Mouse (Mus musculus) myocyte (in vitro differentiated cells): ENCODE measurements around the gene Zmym3.

Experiments used
- POLR2A ChIP-seq: IDR thresholded peaks from one replicate; pipeline ENCODE4 v1.6.1; 2011; ENCODE audit warnings: low read depth, mild to moderate bottlenecking, control low read depth, moderate library complexity; ENCODE audit not compliant: insufficient read length
- TCF3 ChIP-seq: IDR thresholded peaks from one replicate; pipeline ENCODE4 v1.6.1; 2011; ENCODE audit warnings: low read depth, control low read depth; ENCODE audit not compliant: insufficient read length

DNA sequence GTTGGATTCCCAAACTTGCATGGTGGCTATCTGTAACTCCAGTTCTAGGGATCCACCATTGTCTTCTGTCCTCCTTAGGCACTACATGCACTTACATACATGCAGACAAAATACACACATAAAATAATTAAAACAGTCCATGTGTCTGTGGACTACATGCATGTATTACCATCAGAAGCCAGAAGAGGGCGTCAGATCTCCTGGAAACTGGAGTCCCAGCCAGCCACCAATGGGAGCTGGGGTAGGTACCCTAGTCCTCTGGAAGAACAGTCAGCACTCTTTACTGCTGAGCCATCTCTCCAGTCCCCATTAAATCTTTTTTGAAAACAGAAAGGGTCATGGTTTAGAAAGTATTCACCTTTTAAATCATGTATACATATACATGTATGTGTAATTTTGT is 7.1 kb upstream of the Zmym3 start:
- TF ChIP-seq POLR2A (no peak), TCF3 (no peak)
